Comparison of ENCODE assay signal across 10 mouse cellular contexts in the genomic region with DNA sequence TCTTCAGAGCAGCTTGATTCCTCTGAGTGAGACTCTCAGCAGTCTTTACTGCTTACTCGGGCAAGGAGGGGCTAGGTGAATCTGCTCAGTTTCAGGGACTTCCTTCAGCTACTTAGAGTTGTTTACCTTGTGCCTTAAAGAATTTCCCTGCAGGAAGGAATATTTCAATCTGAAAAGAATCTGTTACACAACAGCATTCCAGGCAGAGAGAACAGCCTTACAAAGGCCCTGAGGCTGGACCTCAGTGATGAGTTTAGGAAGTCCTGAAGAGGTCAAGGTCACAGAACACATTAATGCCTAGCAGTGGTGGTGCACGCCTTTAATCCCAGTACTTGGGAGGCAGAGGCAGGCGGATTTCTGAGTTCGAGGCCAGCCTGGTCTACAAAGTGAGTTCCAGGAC.
"Had no signal": no experiment of that assay in that cellular context is flagged by ENCODE, and none has a peak within 500 bp of the region (broad histone marks: within the 10 kb centered on the region; RNA-seq: fewer than 3 reads in every experiment).

No protein-coding gene starts in this region.

- DNase-seq: liver, postnatal 0 days; lung, adult 2 months; lung, postnatal 14 days; lung, postnatal 36 days; right cerebral cortex, postnatal 25 days; right cerebral cortex, postnatal 4 days; spleen, adult 18-20 months; thymus, adult 18-20 months; thymus, postnatal 14 days; thymus, postnatal 36 days had no signal
